Mouse (Mus musculus) heart, adult 2 months (tissue): ENCODE measurements around the gene 1700029I15Rik. TPM values are rescaled to one million over a fixed set of nuclear protein-coding genes. Genes with fewer than 3 reads are reported as not detected.

ENCODE experiments used
- DNase-seq, 2 experiments: peaks; one replicate each; pipeline ENCODE4 v3.0.0; 2021
- H3K27ac ChIP-seq: fragments of 200-600 bp; 2 replicates; pipeline ENCODE4 v1.8.1; 2022
- H3K27me3 ChIP-seq: fragments of 200-500 bp; 2 replicates; pipeline ENCODE4 v1.6.1; 2012; ENCODE audit warnings: mild to moderate bottlenecking, low read length, inconsistent platforms, mixed read lengths; ENCODE audit not compliant: control insufficient read depth, insufficient read depth
- H3K36me3 ChIP-seq: fragments of 200-500 bp; 2 replicates; pipeline ENCODE4 v1.6.1; 2012; ENCODE audit warnings: low read length, inconsistent platforms; ENCODE audit not compliant: control insufficient read depth, insufficient read depth
- H3K4me1 ChIP-seq: fragments of 200-500 bp; 2 replicates; pipeline ENCODE4 v1.6.1; 2011; ENCODE audit warnings: low read length; ENCODE audit not compliant: control insufficient read depth, insufficient read depth
- H3K4me3 ChIP-seq: fragments of 200-600 bp; 2 replicates; pipeline ENCODE4 v1.8.1; 2022
- H3K79me2 ChIP-seq: fragments of 200-500 bp; replicated peaks from 2 replicates; pipeline ENCODE4 v1.6.1; 2012; ENCODE audit warnings: mild to moderate bottlenecking, inconsistent platforms, low read length, moderate library complexity, mixed read lengths; ENCODE audit not compliant: control insufficient read depth, insufficient read depth
- H3K9ac ChIP-seq: fragments of 200-500 bp; 2 replicates; pipeline ENCODE4 v1.6.1; 2012; ENCODE audit warnings: low read depth, mild to moderate bottlenecking, control low read depth, inconsistent platforms, low read length, mixed read lengths
- CTCF ChIP-seq: fragments of 200-600 bp; IDR thresholded peaks from 2 replicates; pipeline ENCODE4 v1.8.1; 2022; ENCODE audit warnings: antibody characterized with exemption, mild to moderate bottlenecking, moderate library complexity
- EP300 ChIP-seq: fragments of 200-500 bp; IDR thresholded peaks from 2 replicates; pipeline ENCODE4 v1.6.1; 2011; ENCODE audit warnings: low read depth, low read length, control low read depth; ENCODE audit not compliant: insufficient read depth
- POLR2A ChIP-seq: fragments of 200-500 bp; IDR thresholded peaks from 2 replicates; pipeline ENCODE4 v1.6.1; 2011; ENCODE audit warnings: mild to moderate bottlenecking, low read depth, low read length, control low read depth; ENCODE audit not compliant: insufficient read depth
- WGBS: fragments of 180-500 bp; shearing (Covaris S2); methylation state at CpG from one replicate; pipeline ENCODE4 v1.1.7; 2018; 5-methylcytosine and 5-hydroxymethylcytosine counted together
- intact Hi-C: fragments of 180-260 bp; cut with DNase I; formaldehyde crosslinking; loops from one replicate; pipeline ENCODE4 v1.15.1; 2025
- polyA plus RNA-seq: library from polyadenylated mRNA; depleted of rRNA; stranded (reverse); fragments of >200 nt; gene quantifications from 2 replicates; pipeline ENCODE4 v1.2.3, GENCODE M21; 2012
- total RNA-seq, 2 experiments: library from RNA; stranded (reverse); gene quantifications; 2 replicates each; pipeline ENCODE4 v1.2.3; 2021

1700029I15Rik gene
- total and polyA plus RNA-seq, 3 experiments, result 0.63 to 2.8 (median 1.1) TPM

- no peak overlapping the region for H3K4me3 ChIP-seq
- 39% methylated on average over 6 of the region's 6 CpGs for WGBS
- no peak for TF ChIP-seq POLR2A
- no peak for TF ChIP-seq CTCF
- TF ChIP-seq EP300, result no peak
- no peaks in the 10 kb centered on the region for H3K79me2 ChIP-seq
- no peak for DNase-seq
- H3K9ac ChIP-seq, result no peak overlapping the region
- no peaks in the 10 kb centered on the region for H3K27me3 ChIP-seq
- peak overlapping the region; percentile 16; the same call in 1 of the 2 replicates for H3K27ac ChIP-seq
- H3K4me1 ChIP-seq, result peaks cover 6% of the 10 kb centered on the region
- peaks cover 2% of the 10 kb centered on the region for H3K36me3 ChIP-seq
- intact Hi-C loops, result no loop called here
These were observed 28.1 kb upstream of the 1700029I15Rik start for GRCm38 (mm10) chr2:92354224-92354623.

GRCm38 (mm10) chr2:92359301-92359700, 23.0 kb upstream of the 1700029I15Rik start:
- H3K36me3 ChIP-seq, result peaks cover 2% of the 10 kb centered on the region
- DNase-seq, result peak in 1 of 2 experiments; percentile 26

GRCm38 (mm10) chr2:92360186-92360823, 22.0 kb upstream of the 1700029I15Rik start:
- Histone ChIP-seq H3K4me3 (no peak overlapping the region), H3K9ac (no peak overlapping the region), H3K27me3 (no peaks in the 10 kb centered on the region), H3K27ac (no peak overlapping the region), H3K36me3 (peaks cover 2% of the 10 kb centered on the region), H3K79me2 (no peaks in the 10 kb centered on the region), H3K4me1 (no peaks in the 10 kb centered on the region)
- DNase-seq, result no peak
- WGBS, result 84% methylated on average over 25 of the region's 25 CpGs
- TF ChIP-seq POLR2A, result no peak
- TF ChIP-seq CTCF, result no peak
- TF ChIP-seq EP300, result no peak
- intact Hi-C loops, result no loop called here

More at GRCm38 (mm10) chr2:92359301-92359700, 23.0 kb upstream of the 1700029I15Rik start:
- H3K79me2 ChIP-seq, result no peaks in the 10 kb centered on the region
- no peaks in the 10 kb centered on the region for H3K27me3 ChIP-seq
- TF ChIP-seq POLR2A, result no peak
- 54% methylated on average over 2 of the region's 2 CpGs for WGBS
- H3K9ac ChIP-seq, result no peak overlapping the region
- H3K4me3 ChIP-seq, result no peak overlapping the region
- intact Hi-C loops, result no loop called here
- no peak overlapping the region for H3K27ac ChIP-seq
- no peaks in the 10 kb centered on the region for H3K4me1 ChIP-seq

- intact Hi-C loops, result no loop called here
- Histone ChIP-seq H3K79me2 (no peaks in the 10 kb centered on the region), H3K9ac (no peak overlapping the region), H3K4me3 (no peak overlapping the region), H3K27me3 (no peaks in the 10 kb centered on the region), H3K36me3 (peaks cover 2% of the 10 kb centered on the region), H3K4me1 (no peaks in the 10 kb centered on the region), H3K27ac (no peak overlapping the region)
- TF ChIP-seq CTCF (no peak), POLR2A (no peak), EP300 (no peak)
- DNase-seq, result no peak
- 49% methylated on average over 12 of the region's 12 CpGs for whole genome bisulfite sequencing
These were observed 21.4 kb upstream of the 1700029I15Rik start for GRCm38 (mm10) chr2:92360893-92361292.

- H3K9ac ChIP-seq, result no peak overlapping the region
- no peak overlapping the region for H3K4me3 ChIP-seq
- H3K27ac ChIP-seq, result no peak overlapping the region
- H3K4me1 ChIP-seq, result no peaks in the 10 kb centered on the region
- intact Hi-C loops, result no loop called here
- H3K36me3 ChIP-seq, result peaks cover 2% of the 10 kb centered on the region
- 82% methylated on average over 8 of the region's 8 CpGs for WGBS
- H3K27me3 ChIP-seq, result no peaks in the 10 kb centered on the region
- no peak for DNase-seq
- TF ChIP-seq CTCF (no peak), EP300 (no peak), POLR2A (no peak)
- H3K79me2 ChIP-seq, result no peaks in the 10 kb centered on the region
These were observed 20.5 kb upstream of the 1700029I15Rik start for GRCm38 (mm10) chr2:92361795-92362194.

GRCm38 (mm10) chr2:92362571-92363228, 19.6 kb upstream of the 1700029I15Rik start:
- Histone ChIP-seq H3K27me3 (no peaks in the 10 kb centered on the region), H3K9ac (no peak overlapping the region), H3K27ac (no peak overlapping the region), H3K79me2 (no peaks in the 10 kb centered on the region), H3K36me3 (peaks cover 2% of the 10 kb centered on the region), H3K4me3 (no peak overlapping the region), H3K4me1 (no peaks in the 10 kb centered on the region)
- DNase-seq, result no peak
- 94% methylated on average over 6 of the region's 6 CpGs for WGBS
- no peak for TF ChIP-seq EP300
- no peak for TF ChIP-seq CTCF
- TF ChIP-seq POLR2A, result no peak
- intact Hi-C loops, result no loop called here
